Mouse (Mus musculus): ENCODE measurements around the gene Snx21.

DNA sequence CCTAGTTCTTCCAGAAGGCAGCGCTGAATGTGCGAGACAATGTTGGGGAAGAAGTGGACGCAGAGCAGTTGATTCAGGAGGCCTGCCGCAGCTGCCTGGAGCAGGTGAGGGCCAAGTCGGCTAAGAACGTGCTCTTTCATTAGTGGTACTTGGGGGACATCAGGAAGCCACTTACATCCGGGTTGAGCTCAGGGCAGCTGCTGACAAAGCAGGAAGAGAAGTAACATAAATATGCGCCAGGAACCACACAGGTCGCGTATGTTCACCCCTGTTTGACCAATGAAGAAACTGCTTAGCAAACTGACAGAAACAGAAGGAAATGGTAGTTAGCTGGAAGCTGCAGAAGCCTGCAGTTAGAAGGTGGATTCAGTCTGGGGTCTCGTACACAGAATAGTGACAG, 31.5 kb upstream of the Snx21 start:
- TF ChIP-seq GATA1 (IDR thresholded peaks at IDR 0.05; ENCODE audit: low read length) (no peak), TAL1 (IDR thresholded peaks at IDR 0.05; ENCODE audit: low read length) (no peak)

Data from erythroblast, embryonic 14.5 days (primary cell).